Mouse (Mus musculus): ENCODE measurements at regions not wholly inside any gene's neighbourhood (a gene's known extent, or its start where the extent isn't known, plus 50 kb on each side); places are given as distances from the start of the nearest gene placed in this dataset.

DNA sequence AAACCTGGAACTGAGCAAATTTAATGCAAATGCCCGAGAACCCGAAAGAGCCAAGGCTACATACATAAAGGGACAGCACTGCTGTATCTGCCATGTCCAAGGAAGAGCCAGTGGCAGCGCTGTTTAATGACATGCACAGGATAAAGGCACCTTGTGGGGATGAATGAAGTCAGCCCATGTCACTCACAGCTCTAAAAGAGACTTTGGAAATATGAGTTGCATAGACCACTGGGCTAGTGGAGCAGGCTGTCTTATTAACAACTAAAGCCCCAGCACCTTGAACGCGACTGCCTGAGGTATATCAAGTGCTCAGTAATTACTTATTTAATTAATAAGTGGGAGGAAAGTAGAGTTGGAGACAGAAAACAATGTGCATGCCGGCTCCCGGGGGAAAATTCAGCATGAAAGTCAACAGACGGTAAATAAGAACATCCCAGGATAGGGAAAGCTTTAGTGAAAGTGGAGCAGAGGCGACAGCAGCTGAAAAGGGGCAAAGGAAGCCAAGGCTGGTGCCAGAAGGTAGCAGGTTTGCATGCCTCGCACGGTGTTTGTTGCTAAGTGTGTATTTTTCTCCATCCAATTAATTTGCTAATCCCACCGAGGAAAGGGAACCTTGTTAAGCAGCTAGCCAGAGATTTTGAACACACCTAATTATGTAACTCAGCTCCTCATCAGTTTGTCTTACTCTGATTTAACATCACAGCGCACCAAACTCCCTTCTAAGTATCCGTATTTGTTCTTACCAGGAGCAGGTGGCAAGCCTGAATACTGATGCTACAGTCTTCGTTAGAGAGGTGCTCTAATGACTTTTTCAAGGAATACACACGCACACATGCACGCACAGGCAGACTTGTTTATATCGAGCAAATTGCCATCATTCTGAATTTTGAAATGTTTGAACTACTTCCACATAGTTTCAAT lies 167.4 kb downstream of the Triml1 start:
- DNase-seq (ENCODE audit: low spot score): no peak

DNA sequence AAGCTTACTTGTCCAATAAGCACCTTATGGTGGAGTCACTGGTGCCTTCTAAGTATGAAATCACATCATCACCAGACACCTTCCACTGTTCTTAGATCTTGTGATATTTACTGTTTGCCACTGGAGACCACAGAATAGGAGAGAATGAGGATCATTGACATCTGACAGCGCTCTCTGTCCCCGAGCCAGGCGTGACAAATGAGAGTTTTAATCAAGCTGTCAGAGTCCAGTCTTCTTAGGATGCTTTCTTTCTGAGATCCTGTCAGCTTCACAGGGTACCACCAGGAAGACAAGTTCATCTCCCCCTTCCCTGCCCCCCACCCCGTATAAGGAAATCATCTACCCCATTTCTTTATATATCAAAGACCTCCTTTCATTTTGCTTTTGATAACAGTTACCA lies 168.7 kb downstream of the Triml1 start:
- no peak for DNase-seq (ENCODE audit: low spot score)

DNA sequence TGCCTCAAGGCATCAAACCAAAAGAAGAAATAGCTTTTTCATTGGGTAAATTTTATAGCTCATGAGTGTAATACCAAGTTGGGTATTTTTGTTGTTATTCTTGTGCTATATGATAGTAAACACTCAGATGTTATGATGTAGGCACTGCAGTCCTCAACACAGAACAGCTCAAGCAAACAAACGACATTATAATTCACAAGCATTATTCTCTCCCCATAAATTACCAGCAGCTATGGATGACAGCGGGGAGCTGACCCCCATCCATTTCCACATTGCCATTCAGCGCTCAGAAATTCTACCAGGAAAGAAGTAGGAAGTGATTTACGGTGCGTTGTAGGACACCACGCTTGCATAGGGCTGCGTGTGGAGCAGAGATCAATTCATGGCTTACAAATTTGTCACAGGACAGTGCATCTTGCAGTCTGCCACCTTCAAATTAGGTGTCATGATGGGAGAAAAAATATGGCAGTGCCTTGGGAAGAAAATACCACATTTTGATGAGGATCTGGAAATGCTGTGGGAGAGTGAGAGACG lies 173.4 kb downstream of the Triml1 start:
- peak; percentile 29 for DNase-seq (ENCODE audit: low spot score)

DNA sequence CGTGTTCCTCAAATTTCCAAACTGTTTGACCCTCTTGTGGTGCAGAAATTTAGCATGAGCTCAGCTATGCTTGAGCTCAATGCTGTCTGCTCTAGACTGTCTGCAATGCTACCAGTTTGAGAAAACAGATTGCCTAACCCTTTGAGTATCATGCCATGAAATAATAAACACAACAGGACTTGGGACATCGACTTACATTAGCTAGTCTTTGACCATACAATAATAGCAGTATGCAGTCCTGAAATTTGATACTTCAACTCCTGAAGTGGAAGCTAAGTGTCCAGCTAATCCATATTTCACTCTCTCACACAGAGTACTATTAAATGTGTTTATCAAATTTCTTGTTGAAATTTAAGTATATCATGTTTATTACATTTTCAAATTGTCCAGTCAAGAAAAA lies 176.8 kb downstream of the Triml1 start:
- no peak for DNase-seq (ENCODE audit: low spot score)

DNA sequence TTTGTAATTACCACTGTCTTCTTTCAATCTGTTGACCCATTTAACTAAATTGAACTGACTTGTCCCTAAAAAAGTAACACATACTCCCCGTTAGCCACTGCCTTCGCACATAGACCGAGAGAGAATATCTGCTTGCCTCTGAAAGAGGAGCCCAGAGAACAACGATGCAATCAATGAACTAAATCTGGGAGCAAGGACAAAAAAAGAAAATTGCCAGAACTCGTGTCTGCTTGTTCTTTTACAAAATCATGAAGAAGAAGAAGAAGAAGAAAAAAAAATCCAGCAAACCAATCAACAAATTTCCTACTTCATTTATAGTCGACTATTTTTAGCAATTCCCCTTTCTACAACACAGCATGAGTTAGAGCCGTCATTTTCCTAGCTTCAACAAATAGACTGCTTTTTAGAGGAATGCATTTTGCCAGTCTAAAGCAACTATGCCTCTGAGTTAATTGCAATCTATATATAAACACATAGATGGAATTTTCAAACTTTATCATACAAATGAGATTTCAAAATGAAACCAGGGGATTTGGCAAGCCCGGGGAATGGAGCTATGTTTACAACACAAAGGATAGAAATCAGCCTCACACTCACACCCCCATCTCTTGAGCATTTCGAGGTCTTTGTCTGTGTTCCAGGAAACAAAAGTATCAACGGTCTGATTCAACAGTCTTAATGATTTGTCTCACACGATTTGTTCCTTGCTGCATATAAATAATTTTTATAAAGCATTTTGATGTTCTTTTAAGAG lies 183.1 kb downstream of the Triml1 start:
- DNase-seq (ENCODE audit: low spot score): no peak

DNA sequence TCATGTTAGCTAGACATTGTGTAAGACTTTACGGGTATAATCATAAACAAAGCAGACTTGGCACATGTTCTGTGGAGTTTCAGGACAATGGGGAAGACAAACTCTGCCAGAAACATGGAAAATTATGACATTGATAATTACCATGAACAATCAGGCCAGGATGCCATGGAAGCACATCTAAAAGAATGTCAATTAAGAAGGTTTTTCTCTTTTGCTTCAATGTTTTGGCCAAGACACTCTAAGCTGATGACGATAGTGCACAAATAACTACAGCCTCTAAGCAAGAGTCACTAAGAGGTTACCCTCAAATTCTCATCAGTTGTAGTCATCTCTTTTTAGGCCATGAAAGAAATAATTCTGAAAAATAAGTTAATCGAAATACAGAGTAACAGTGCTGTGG lies 208.7 kb downstream of the Triml1 start:
- DNase-seq (ENCODE audit: low spot score): no peak

DNA sequence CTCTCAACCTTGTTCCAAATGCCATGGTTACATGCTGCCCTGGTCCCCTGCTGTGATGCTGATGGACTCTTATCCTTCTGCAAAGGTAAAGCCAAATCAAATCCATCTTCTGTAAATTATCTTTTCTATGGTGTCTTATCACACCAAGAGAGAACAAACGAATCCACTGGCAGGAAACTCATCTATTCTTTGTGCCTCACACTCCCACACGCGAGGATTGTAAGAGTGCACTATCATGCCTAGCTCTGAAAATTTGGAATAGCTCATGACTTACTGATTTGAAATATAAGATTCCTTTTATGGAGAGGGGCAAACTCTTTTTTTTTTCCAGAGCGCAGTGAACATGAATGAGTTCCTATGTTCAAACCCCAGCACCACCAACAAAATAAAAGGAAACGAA lies 249.6 kb downstream of the Triml1 start:
- DNase-seq (ENCODE audit: low spot score): no peak

DNA sequence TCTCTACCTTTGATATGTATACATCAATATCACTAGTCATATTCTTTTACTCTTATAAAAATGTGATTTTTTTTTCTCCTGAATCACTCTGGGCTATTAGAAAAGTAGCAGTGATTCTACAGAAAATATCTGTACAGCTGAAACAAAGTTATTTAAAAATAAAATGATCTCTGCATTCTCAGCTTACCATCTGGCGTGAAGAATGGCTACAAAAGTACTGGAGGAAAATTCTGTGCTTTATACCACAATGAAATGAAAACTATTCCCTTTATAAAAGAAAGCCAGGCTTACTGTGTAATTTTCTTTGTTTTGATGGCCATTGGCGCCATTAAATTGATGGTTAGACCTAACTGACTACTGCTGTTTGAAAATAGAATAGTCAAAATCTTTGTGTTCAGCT lies 254.8 kb downstream of the Triml1 start:
- DNase-seq (ENCODE audit: low spot score): no peak

DNA sequence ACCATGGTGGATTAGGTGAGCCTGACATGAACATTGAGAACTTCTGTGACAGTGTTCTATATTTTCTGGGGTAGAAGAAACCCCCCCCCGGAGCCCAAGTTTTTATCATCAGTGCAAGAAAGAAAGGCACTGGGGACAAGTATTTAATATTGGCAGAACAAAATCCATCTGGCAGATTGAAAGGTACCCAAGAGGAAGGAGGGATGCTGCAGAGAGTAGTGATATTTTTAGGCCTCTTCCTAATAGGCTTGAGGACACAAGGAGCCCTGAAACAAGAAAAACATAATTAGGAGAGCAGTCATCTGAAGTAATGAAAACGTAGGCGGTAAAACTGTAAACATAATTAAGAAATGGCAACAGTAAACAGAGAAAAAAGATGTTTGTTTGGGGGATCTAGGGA lies 271.0 kb downstream of the Triml1 start:
- no peak for DNase-seq (ENCODE audit: low spot score)

All from embryo, embryonic 10 days (tissue).